Mouse (Mus musculus): ENCODE results near the gene Gm44973. TPM values are rescaled to one million over a fixed set of nuclear protein-coding genes. Genes with fewer than 3 reads are reported as not detected.

Gene Gm44973
- not detected in 2 replicates for polyA plus RNA-seq (2014; fragmentation: Nextera tagmentation; extraction: Ambion mirVana)

- H3K9ac ChIP-seq, result peak within 1 kb of the TSS; percentile 81
- peak; percentile 88 for DNase-seq (ENCODE audit: low spot score)
- H3K27me3 ChIP-seq (ENCODE audit: control insufficient read depth, insufficient read depth, low read length), result no peaks in the 10 kb centered on the region
- peak within 1 kb of the TSS; percentile 68 for H3K4me2 ChIP-seq (replicated peaks)
- H3K4me1 ChIP-seq (replicated peaks; ENCODE audit: control insufficient read depth, insufficient read depth, low read length), result peaks cover 11% of the 10 kb centered on the region
- no peaks in the 10 kb centered on the region for H3K9me3 ChIP-seq (ENCODE audit: control insufficient read depth, low read length)
- peaks cover 26% of the 10 kb centered on the region for H3K36me3 ChIP-seq (replicated peaks; ENCODE audit: control insufficient read depth, insufficient read depth)
- WGBS, result under 1% methylated on average over 56 of the region's 76 CpGs
- peak; percentile 81 for ATAC-seq (ENCODE audit: low FRiP score)
- H3K27ac ChIP-seq, result peak within 1 kb of the TSS; percentile 98
- peak within 1 kb of the TSS; percentile 72 for H3K4me3 ChIP-seq (replicated peaks; ENCODE audit: low read length)
Observed at GRCm38 (mm10) chr7:5015118-5016001, at the start of gene Gm44973. Gene Gm44973 (plus strand): TSS chr7:5015496.

- DNase-seq (ENCODE audit: low spot score) (no peak), ATAC-seq (ENCODE audit: low FRiP score) (no peak)
- H3K4me3 ChIP-seq (replicated peaks; ENCODE audit: low read length), result no peak within 1 kb of the TSS
- no peak within 1 kb of the TSS for H3K27ac ChIP-seq
- H3K9ac ChIP-seq, result no peak within 1 kb of the TSS
- no peaks in the 10 kb centered on the region for H3K27me3 ChIP-seq (ENCODE audit: control insufficient read depth, insufficient read depth, low read length)
- no peak within 1 kb of the TSS for H3K4me2 ChIP-seq (replicated peaks)
- H3K4me1 ChIP-seq (replicated peaks; ENCODE audit: control insufficient read depth, insufficient read depth, low read length), result no peaks in the 10 kb centered on the region
- no peaks in the 10 kb centered on the region for H3K36me3 ChIP-seq (replicated peaks; ENCODE audit: control insufficient read depth, insufficient read depth)
- H3K9me3 ChIP-seq (ENCODE audit: control insufficient read depth, low read length), result no peaks in the 10 kb centered on the region
- 37% methylated on average over 6 of the region's 6 CpGs for whole genome bisulfite sequencing
Observed at GRCm38 (mm10) chr7:4971068-4971467, 44.2 kb upstream of the Gm44973 start, which contains the start of gene Sbk3. Gene Sbk3 (minus strand): TSS chr7:4971168.

GRCm38 (mm10) chr7:4971710-4972109 lies 43.6 kb upstream of the Gm44973 start:
- WGBS, result 34% methylated on average over 7 of the region's 7 CpGs

GRCm38 (mm10) chr7:4972321-4973047 lies 42.8 kb upstream of the Gm44973 start:
- no peak overlapping the region for H3K9ac ChIP-seq
- H3K4me2 ChIP-seq (replicated peaks), result no peak overlapping the region
- no peaks in the 10 kb centered on the region for H3K27me3 ChIP-seq (ENCODE audit: control insufficient read depth, insufficient read depth, low read length)
- H3K36me3 ChIP-seq (replicated peaks; ENCODE audit: control insufficient read depth, insufficient read depth), result no peaks in the 10 kb centered on the region
- H3K27ac ChIP-seq, result no peak overlapping the region
- H3K4me1 ChIP-seq (replicated peaks; ENCODE audit: control insufficient read depth, insufficient read depth, low read length), result no peaks in the 10 kb centered on the region
- no peak for ATAC-seq (ENCODE audit: low FRiP score)
- 83% methylated on average over 18 of the region's 18 CpGs for WGBS
- DNase-seq (ENCODE audit: low spot score), result no peak
- H3K4me3 ChIP-seq (replicated peaks; ENCODE audit: low read length), result no peak overlapping the region
- no peaks in the 10 kb centered on the region for H3K9me3 ChIP-seq (ENCODE audit: control insufficient read depth, low read length)

More at GRCm38 (mm10) chr7:4971710-4972109, 43.6 kb upstream of the Gm44973 start:
- Histone ChIP-seq H3K9me3 (ENCODE audit: control insufficient read depth, low read length) (no peaks in the 10 kb centered on the region), H3K9ac (no peak overlapping the region), H3K4me2 (replicated peaks) (no peak overlapping the region), H3K36me3 (replicated peaks; ENCODE audit: control insufficient read depth, insufficient read depth) (no peaks in the 10 kb centered on the region), H3K4me1 (replicated peaks; ENCODE audit: control insufficient read depth, insufficient read depth, low read length) (no peaks in the 10 kb centered on the region), H3K4me3 (replicated peaks; ENCODE audit: low read length) (no peak overlapping the region), H3K27ac (no peak overlapping the region), H3K27me3 (ENCODE audit: control insufficient read depth, insufficient read depth, low read length) (no peaks in the 10 kb centered on the region)
- ATAC-seq (ENCODE audit: low FRiP score) (no peak), DNase-seq (ENCODE audit: low spot score) (no peak)

DNA sequence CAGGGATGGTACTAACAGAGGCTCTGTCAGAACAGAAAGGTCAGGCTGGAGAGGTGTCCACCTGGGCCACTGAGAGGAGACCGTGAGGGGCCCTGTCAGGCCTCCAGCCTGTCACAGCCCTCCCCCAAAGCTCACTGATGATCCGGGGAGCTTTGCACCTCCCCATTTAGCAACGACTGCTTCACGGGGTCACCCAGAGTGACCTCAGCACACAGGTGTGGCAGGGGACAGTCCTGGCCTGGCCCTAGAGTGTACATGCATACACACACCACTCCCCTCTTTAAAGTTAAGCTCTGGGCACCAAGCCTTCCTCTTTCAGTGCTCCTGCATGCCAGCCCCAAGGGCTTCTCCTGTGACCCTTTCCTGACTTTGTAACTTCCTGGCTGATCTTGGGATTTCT lies 39.8 kb upstream of the Gm44973 start:
- ATAC-seq (ENCODE audit: low FRiP score) (no peak), DNase-seq (ENCODE audit: low spot score) (no peak)
- Histone ChIP-seq H3K9me3 (ENCODE audit: control insufficient read depth, low read length) (no peaks in the 10 kb centered on the region), H3K4me3 (replicated peaks; ENCODE audit: low read length) (no peak overlapping the region), H3K36me3 (replicated peaks; ENCODE audit: control insufficient read depth, insufficient read depth) (no peaks in the 10 kb centered on the region), H3K27ac (no peak overlapping the region), H3K4me1 (replicated peaks; ENCODE audit: control insufficient read depth, insufficient read depth, low read length) (no peaks in the 10 kb centered on the region), H3K9ac (no peak overlapping the region), H3K4me2 (replicated peaks) (no peak overlapping the region), H3K27me3 (ENCODE audit: control insufficient read depth, insufficient read depth, low read length) (no peaks in the 10 kb centered on the region)
- WGBS, result 80% methylated on average over 4 of the region's 4 CpGs

GRCm38 (mm10) chr7:4976832-4977231 lies 38.5 kb upstream of the Gm44973 start:
- Histone ChIP-seq H3K4me2 (replicated peaks) (no peak overlapping the region), H3K27me3 (ENCODE audit: control insufficient read depth, insufficient read depth, low read length) (no peaks in the 10 kb centered on the region), H3K4me1 (replicated peaks; ENCODE audit: control insufficient read depth, insufficient read depth, low read length) (no peaks in the 10 kb centered on the region), H3K9me3 (ENCODE audit: control insufficient read depth, low read length) (no peaks in the 10 kb centered on the region), H3K36me3 (replicated peaks; ENCODE audit: control insufficient read depth, insufficient read depth) (no peaks in the 10 kb centered on the region), H3K4me3 (replicated peaks; ENCODE audit: low read length) (no peak overlapping the region), H3K27ac (no peak overlapping the region), H3K9ac (no peak overlapping the region)
- ATAC-seq (ENCODE audit: low FRiP score) (no peak), DNase-seq (ENCODE audit: low spot score) (no peak)
- 94% methylated on average over 7 of the region's 7 CpGs for WGBS

DNA sequence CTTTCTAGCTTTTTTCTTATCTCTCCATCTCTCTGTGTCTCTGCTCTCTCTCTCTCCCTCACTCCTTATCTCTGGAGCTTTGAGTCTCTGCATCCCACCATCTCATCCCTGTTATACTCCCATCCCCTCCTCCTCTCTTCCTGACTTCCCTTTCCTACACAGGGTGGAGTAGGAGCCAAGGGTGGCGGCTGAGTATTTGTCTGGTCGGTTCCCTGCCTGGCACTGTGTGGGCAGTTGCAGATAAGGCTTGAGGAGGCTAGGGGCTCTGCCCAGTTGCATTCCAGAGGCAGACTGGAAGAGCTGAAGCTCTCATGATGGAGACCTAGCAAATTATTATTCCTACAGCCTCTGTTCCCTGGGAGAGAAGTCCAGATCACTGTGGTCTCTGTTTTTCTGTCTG lies 27.0 kb upstream of the Gm44973 start:
- Histone ChIP-seq H3K4me3 (replicated peaks; ENCODE audit: low read length) (no peak overlapping the region), H3K9me3 (ENCODE audit: control insufficient read depth, low read length) (no peaks in the 10 kb centered on the region), H3K27ac (no peak overlapping the region), H3K4me1 (replicated peaks; ENCODE audit: control insufficient read depth, insufficient read depth, low read length) (peaks cover 5% of the 10 kb centered on the region; the same call in 1 of the 2 replicates), H3K36me3 (replicated peaks; ENCODE audit: control insufficient read depth, insufficient read depth) (peaks cover 12% of the 10 kb centered on the region), H3K27me3 (ENCODE audit: control insufficient read depth, insufficient read depth, low read length) (peaks cover 3% of the 10 kb centered on the region; the same call in 1 of the 2 replicates), H3K4me2 (replicated peaks) (no peak overlapping the region), H3K9ac (no peak overlapping the region)
- ATAC-seq (ENCODE audit: low FRiP score) (no peak), DNase-seq (ENCODE audit: low spot score) (no peak)
- 75% methylated on average over 2 of the region's 2 CpGs for WGBS

DNA sequence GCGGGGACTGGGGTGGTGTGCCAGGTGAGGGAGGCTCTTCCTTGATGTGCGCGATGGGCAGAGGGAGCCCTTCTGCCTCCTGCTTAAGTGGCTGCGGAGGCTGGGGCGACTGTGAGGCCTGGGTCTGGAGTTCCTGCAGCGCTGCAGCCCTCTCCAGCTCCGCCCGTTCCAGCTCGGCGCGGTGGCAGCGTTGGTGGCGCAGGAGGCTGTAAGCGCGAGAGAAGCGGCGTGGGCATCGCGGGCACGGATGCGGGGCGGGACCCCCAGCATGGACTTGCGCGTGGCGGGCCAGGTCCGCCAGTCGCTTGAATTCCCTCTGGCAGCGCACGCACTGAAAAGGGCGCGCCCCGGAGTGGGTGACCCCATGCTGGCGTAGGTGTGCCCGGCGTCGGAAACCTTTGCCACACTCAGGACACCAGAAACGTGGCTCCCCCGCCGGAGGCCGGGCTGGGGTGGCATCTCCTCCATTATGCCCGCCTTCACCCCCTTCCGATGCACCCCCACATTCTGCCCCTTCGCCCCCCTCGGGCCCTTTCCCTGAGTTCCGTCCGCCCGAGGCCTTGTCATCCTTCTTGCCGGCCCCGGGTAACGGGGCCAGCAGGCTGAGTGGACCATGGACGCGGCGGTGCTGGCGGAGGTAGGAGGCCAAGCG lies 21.8 kb upstream of the Gm44973 start:
- Histone ChIP-seq H3K36me3 (replicated peaks; ENCODE audit: control insufficient read depth, insufficient read depth) (peaks cover 23% of the 10 kb centered on the region), H3K4me3 (replicated peaks; ENCODE audit: low read length) (peak overlapping the region; percentile 84), H3K27ac (no peak overlapping the region), H3K4me1 (replicated peaks; ENCODE audit: control insufficient read depth, insufficient read depth, low read length) (peaks cover 31% of the 10 kb centered on the region), H3K27me3 (ENCODE audit: control insufficient read depth, insufficient read depth, low read length) (no peaks in the 10 kb centered on the region), H3K9me3 (ENCODE audit: control insufficient read depth, low read length) (no peaks in the 10 kb centered on the region), H3K9ac (peak overlapping the region; percentile 93), H3K4me2 (replicated peaks) (peak overlapping the region; percentile 83)
- DNase-seq (ENCODE audit: low spot score) (no peak), ATAC-seq (ENCODE audit: low FRiP score) (no peak)
- 34% methylated on average over 55 of the region's 55 CpGs for WGBS

All from hindbrain, embryonic 14.5 days (tissue).